Mouse (Mus musculus) liver, embryonic 14.5 days (tissue): ENCODE measurements around the gene Tekt5.

Experiments used
- CTCF ChIP-seq: IDR thresholded peaks from 2 replicates; pipeline ENCODE4 v1.5.1; 2016; ENCODE audit warnings: antibody characterized with exemption, low read depth, control low read depth
- EP300 ChIP-seq: IDR thresholded peaks from 2 replicates; pipeline ENCODE4 v1.6.1; 2016; ENCODE audit warnings: antibody characterized with exemption, low read depth

DNA sequence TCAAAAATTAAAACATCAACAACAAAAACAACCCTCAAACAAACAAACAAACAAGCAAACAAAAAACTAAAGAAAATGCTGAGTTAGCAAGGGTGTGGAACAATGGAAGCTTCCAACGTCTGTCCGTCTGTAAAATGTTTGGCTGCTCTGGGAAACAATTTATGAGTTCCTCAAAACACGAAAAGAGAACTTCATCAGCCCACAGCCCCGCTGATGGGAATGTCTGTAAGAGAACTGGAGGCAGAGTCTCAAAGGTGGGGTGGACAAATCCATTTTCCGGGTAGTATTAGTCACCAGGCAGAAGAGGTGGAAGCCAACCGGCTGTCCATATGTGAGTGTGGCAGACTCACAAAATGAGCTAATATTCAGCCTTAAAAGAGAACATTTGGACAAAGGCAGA, 46.0 kb upstream of the Tekt5 start:
- no peak for TF ChIP-seq EP300
- no peak for TF ChIP-seq CTCF
